Mouse (Mus musculus) lung, postnatal 36 days (tissue): ENCODE results near the gene Krt8.
"Not testable (repeated sequence)": the region's sequence is repeated elsewhere in the genome, so short reads cannot be mapped to it uniquely, and the experiment has no call there.

Experiments used
- DNase-seq: peaks from one replicate; pipeline ENCODE4 v3.0.0; 2022; ENCODE audit warnings: mixed read lengths

Gene Krt8

DNA sequence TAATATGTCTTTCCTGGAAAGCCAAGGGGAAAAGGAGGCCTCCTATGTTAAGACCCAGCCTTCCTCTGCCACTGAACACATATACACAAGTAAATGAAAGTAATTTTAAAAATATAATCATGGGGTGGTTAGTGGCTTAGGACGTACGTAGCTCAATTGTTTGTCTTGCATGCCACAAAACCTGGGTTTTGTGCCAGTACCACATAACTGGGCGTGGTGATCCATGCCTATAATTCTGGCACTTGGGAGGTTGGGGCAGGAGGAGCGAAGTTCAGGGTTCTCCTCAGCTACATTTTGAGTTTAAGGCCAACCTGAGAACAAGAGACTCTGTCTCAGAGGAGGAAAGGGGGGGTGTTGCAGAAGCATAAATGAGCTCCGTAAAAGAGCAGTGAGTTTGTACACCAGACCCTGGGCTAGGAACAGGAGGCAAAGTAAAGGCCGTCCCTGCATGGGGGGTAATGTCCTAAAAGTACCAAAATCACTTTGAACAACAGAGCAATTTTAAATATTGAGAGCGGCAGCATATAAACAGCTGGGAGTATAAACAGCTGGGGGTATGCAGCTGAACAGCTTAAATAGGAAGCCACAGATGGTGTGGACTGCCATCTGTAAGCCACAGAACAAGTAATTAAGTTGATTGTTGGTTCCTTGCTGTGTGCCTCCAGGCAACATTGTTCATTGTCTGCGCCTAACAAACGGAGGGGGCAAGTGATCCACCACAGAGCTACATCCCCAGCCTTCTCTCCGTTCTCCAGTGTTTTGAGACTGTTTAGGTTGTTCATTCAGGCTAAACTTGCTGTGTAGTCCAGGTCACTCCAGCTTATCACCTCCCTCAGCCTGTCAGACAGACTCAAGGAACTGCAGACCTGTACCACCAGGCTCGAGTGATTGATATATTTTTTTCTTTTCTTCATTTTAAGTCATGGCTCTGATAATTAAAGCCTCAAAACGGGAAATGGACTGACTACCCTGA, 3.1 kb upstream of the Krt8 start:
- DNase-seq, result peak; percentile 53

GRCm38 (mm10) chr15:102006317-102006716, 2.0 kb upstream of the Krt8 start:
- peak; percentile 76 for DNase-seq

- no peak for DNase-seq
These were observed 1.0 kb upstream of the Krt8 start for GRCm38 (mm10) chr15:102005290-102005689.

DNA sequence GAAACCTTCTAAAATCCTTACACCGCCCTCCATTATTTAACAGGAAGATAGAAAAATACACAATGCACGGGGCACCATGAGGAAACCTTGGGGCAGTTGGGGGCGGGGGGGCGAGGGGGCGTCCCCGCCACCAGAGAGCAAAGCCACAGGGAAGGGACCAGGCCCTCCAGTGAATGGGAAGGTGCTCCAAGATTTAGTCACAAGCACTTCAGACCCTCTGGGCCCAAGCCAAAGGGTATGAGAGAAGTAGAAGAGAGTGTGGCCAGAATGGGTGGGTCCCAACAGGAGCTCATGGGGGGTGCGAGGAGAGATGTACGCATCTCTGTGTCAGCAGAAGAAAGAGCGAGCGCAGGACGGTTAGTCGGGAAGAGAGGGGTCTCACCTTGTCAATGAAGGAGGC, 766 bp downstream of the Krt8 start:
- DNase-seq, result peak; percentile 67

GRCm38 (mm10) chr15:102002646-102003488, 1.4 kb downstream of the Krt8 start:
- peak; percentile 71 for DNase-seq

- DNase-seq, result no peak
These were observed 4.5 kb downstream of the Krt8 start for GRCm38 (mm10) chr15:101999676-102000335.

GRCm38 (mm10) chr15:101999156-101999555, 5.1 kb downstream of the Krt8 start:
- DNase-seq, result no peak

DNA sequence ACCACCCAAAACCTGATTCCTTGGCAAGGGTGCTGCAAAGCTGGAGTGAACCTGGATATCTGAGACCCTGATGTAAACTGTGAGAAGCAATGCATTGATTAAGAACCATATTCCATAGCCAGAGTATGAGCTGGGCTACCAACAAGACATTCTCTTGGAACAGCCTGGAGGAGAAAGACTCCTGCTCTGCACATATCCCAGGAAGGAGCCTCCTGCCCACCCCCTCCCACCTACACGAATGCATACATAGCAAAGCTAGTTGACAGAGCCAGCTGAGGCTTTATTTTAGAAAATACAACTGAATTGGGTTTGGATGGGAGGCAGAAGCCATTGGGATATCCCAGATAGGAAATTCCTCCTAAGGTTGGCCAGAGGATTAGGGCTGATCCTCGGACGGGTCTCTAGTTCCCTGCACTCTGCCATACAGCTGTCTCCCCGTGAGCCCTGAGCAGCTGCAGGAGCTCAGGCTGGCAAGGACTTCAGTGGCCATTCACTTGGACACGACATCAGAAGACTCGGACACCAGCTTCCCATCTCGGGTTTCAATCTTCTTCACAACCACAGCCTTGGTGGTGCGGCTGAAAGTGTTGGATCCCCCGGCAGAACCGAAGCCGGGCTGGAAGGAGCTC, 7.7 kb downstream of the Krt8 start:
- DNase-seq, result not testable (repeated sequence)

DNA sequence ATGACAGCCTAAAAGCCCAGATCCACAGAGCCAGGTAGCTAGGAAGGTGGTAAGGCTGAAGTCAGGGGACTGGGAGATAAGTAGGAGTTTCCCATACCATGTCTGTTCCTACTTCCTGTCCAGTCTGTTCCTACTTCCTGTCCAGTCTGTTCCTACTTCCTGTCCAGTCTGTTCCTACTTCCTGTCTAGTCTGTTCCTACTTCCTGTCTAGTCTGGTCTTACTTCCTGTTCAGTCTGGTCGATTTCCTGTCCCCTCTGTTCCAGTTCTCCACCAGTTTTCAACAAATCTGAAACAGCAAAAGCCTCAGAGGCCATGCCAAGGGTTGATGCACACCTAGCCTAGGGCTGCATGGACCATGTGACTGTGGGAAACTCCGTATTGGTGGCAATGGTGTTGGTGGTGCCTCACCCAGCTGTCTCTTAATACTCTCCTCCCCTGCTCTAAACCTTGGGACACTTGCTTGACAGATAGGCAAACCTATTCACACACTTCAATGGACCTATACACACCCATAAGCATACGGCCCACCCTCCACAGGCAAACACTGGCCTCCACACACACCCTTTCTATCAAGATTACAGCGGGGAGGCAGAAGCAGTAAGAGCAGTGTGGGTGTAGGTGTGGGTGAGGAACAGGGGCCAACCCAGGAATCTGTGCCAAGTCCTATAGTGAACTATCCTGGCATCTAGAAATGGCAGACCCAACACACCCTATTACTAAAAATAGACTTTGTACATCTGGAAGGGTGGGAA, 8.6 kb downstream of the Krt8 start:
- no peak for DNase-seq

DNA sequence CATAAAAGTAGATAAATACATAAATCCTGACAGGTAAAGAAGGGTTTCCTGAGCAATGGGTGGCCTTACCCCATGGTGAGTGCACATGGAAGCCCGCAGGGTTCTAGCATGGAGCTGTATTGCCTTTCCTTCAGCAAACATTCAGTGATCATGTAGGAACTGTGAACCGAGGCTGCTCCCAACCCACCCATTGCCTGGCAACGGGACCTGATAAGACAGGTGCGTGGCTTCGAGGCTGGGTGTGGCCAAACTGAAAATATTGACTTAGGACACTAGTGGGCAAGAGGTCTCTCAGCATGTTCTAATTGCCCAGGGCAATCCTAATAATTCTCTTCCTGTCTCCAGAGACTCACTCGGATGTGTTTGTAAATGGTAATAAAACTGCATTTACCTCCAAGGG, 9.9 kb downstream of the Krt8 start:
- DNase-seq, result no peak

DNA sequence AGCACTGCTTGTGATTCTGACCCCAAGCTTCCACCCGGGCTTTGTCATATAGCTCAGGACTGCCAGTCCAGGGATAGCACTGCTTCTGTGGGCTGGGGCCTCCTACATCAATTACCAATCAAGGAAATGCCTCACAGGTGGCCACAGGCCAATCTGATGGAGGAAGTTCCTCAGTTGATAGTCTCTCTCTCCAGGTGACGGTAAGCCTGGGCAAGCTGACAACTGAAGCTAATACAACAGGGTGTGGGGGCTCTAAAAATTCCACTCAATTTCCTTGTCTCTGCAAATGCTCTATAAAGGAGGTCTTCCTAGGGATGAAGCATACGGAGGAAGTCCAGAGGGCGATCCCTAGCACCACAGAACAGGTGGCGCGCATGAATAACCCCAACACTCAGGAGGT, 13.3 kb downstream of the Krt8 start:
- DNase-seq, result no peak

- no peak for DNase-seq
These were observed 15.6 kb downstream of the Krt8 start for GRCm38 (mm10) chr15:101988714-101989113.

DNA sequence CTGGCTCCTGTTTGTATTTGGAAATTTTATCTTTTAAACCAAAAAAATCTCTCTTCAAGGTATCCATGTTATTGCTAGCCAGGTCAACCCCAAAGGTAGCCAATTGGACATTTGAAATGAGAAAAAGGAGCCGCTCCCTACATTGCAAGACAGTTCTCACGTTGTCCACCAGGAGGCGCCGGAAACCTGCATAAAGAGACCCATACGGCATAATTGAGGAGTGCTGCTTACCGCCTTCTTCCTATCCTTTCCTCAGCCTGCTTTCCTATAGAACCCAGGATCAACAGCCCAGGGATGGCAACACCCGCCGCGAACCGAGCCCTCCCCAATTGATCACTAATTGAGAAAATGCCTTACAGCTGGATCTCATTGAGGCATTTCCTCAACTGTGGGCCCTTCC, 16.2 kb downstream of the Krt8 start:
- peak; percentile 94 for DNase-seq

DNA sequence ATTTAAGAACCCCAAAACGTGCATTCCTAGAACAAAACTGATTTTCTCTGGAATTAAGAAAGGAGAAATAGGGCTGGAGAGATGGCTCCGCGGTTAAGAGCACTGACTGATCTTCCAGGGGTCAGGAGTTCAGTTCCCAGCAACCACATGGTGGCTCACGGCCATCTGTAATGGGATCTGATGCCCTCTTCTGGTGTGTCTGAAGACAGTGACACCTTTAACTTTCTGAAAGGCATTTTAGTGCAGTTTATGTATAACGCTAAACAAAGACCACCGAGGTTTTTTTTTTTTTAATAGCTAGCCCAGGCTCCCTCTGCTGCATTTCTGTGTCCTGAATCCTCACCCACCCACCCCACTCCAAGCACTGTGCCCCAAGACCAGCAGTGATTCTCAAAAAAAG, 19.5 kb downstream of the Krt8 start:
- no peak for DNase-seq

DNA sequence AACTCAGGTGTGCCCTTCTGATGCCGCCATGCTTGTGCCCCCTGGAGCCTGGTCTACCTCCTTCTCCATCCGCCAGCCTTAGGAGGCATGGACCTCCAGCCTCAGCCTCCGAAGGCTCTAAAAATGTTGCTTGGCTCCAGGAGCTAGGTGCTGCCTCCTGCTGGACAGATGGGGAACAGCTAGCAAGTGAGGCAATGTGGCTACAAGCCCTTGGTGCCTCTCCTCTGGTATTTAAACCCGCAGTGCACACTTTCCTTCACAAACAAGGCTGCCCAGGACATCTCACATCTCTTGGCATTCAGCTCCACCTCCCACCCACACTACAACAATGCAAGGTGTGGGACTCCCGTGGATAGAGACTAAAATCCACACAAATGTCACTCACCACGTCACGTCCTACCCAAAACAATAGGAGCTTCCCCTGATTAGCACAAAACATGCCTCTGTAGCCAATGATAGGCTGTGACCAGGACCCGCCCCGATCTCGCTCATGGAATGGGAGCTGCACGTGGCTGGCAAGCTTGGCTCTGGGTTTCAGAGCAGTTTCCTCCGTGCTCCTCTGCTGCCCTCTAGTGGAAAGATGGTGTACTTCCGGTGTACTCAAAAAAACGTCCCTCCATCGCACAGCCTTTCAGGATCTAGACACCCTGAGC, 20.2 kb downstream of the Krt8 start:
- DNase-seq, result peak; percentile 96

DNA sequence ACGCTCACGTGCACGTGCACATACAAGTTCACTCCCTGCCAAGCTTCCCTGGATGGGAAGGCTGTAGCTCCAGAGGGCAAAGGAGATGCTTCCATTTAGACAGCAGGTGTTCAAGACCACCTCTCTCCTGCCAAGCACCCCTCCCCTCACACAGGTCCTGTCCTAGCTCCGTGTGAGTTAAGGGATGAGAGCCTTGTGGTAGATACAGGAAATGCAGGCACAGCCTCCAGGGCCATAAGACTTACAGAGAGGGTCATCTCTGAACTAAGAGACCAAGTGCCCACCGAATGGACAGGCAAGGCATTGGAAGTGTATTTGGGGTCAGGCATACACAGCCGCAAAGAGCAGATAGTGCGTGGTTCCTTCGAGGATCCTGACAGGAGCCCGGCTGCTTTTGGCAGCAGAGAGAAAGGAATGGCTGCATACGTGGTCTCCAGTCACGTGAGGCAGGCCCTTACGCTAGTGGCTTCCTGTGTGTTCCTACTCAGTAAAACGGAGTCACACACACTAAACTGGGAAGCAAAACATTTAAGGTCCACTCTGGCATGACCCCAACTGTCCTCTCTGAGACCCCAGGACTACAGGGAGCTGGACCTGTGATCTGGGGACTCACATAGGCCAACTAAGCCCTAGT, 20.9 kb downstream of the Krt8 start:
- DNase-seq, result no peak

DNA sequence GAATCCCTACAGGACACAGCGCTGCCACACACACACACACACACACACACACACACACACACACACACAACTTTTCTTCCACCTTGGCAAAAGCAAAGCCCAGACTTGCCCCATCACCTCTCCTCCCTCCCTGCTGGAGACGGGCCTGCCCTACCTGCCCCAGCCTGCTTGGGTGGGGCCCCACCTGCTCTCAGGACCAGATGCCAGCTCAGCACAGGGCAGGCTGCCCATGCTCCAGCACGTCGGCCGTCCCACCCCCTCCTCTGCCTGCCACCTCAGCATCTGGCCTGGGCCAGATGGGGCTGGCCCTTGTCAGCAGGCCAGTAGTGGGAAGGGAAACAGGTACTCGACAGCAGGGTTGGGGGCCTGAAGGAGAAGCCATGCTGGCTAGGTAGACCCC, 23.4 kb downstream of the Krt8 start:
- peak; percentile 84 for DNase-seq

- peak; percentile 95 for DNase-seq
These were observed 27.1 kb downstream of the Krt8 start for GRCm38 (mm10) chr15:101977043-101977726.

DNA sequence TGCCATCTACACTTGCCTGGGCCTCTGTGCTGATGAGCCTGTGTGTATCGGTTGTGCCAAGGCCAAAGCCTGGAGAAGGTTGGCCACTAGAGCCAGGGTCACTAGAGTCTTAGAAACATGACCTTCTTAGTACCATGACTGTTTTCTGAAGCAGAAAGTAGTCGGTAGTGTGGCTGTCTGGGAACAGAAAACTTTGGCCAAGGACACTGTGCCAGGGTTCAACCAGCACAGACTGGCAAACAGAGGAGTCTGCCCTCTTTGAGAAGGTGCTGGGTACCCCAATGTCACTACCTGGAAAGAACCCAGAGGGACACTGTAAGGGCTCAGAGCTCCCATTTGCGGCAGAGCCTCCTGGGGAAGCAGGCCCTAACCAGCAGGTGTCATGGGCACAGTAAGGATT, 27.6 kb downstream of the Krt8 start:
- DNase-seq, result no peak

DNA sequence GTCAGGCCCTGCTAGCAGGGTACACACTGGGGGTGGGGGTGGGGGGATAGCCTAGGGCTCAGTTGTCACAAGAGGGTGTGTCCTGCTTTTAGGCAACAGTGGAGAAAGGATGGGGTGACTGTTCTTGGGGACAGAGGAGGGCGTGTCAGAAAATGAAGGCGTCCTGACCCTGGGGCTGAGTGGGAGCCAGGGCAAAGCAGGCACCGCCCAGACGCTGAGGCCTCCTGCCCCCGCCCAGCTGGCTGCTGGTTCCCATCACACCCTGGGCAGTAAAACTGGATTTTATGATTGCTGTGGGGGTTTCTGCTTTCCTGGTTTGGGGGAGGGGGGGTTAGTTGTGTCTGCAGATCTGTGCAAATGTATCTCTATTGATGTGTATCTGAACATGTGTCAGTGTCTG, 28.3 kb downstream of the Krt8 start:
- DNase-seq, result peak; percentile 77
